ENCODE assay signal across 9 mouse cellular contexts in genomic region chr14:79394564-79394963, GRCm38 (mm10). TPM values are rescaled to one million over a fixed set of nuclear protein-coding genes. Genes with fewer than 3 reads are reported as not detected.
DNase-seq lines count a peak whose midpoint lies in the region; ATAC-seq and TF ChIP-seq lines count a peak whose summit lies in the region.
"Had no signal": no experiment of that assay in that cellular context is flagged by ENCODE, and none has a peak within 500 bp of the region (broad histone marks: within the 10 kb centered on the region; RNA-seq: fewer than 3 reads in every experiment).

No protein-coding gene starts in this region.

- TF ChIP-seq CTCF in layer of hippocampus, adult 2 months (conservative IDR thresholded peaks at IDR 0.05), result peak; percentile 74

- H3K27ac ChIP-seq in layer of hippocampus, adult 2 months, result no peak overlapping the region
- H3K27ac ChIP-seq in limb, embryonic 11.5 days (replicated peaks; ENCODE audit: low read depth, low read length), result no peak overlapping the region
- H3K27ac ChIP-seq: heart, embryonic 13.5 days had no signal

- no peaks in the 10 kb centered on the region for H3K27me3 ChIP-seq in limb, embryonic 11.5 days (ENCODE audit: control insufficient read depth, insufficient read depth, low read length)
- H3K27me3 ChIP-seq: heart, embryonic 13.5 days had no signal

- DNase-seq in layer of hippocampus, adult 2 months (ENCODE audit: low spot score in 2 of 2), result no peak
- no peak for DNase-seq in layer of hippocampus, adult 18-20 months (ENCODE audit: low spot score in 2 of 2)
- DNase-seq in Muller cell, postnatal 12 days (ENCODE audit: inconsistent ontology term), result peak; percentile 69
- peak; percentile 81 for DNase-seq in embryo, embryonic 10.5 days (ENCODE audit: low spot score)
- peak; percentile 57 for DNase-seq in limb, embryonic 11.5 days (ENCODE audit: low spot score)
- DNase-seq in spleen, postnatal 10 days (ENCODE audit: low spot score in 2 of 2), result peak; percentile 46 to 64
- DNase-seq in right cerebral cortex, postnatal 10 days (ENCODE audit: low spot score in 2 of 2), result no peak
- no peak for DNase-seq in ovary, adult 18-20 months (ENCODE audit: low spot score)

- no peak overlapping the region for H3K4me2 ChIP-seq in limb, embryonic 11.5 days (ENCODE audit: low read depth, severe bottlenecking)
- H3K4me2 ChIP-seq: heart, embryonic 13.5 days had no signal

- no peaks in the 10 kb centered on the region for H3K9me3 ChIP-seq in limb, embryonic 11.5 days (ENCODE audit: control insufficient read depth, low read length)
- H3K9me3 ChIP-seq: heart, embryonic 13.5 days had no signal

- no peak for ATAC-seq in limb, embryonic 11.5 days (ENCODE audit: insufficient number of reproducible peaks, low FRiP score, low TSS enrichment, low read depth)

- no peak overlapping the region for H3K4me3 ChIP-seq in layer of hippocampus, adult 2 months
- H3K4me3 ChIP-seq in limb, embryonic 11.5 days (ENCODE audit: low read depth, low read length), result no peak overlapping the region
- H3K4me3 ChIP-seq: heart, embryonic 13.5 days had no signal

- H3K36me3 ChIP-seq in limb, embryonic 11.5 days (ENCODE audit: control insufficient read depth, insufficient read depth, low read length), result no peaks in the 10 kb centered on the region

- no peaks in the 10 kb centered on the region for H3K4me1 ChIP-seq in limb, embryonic 11.5 days (ENCODE audit: control insufficient read depth, insufficient read depth, low read length)

- no peak overlapping the region for H3K9ac ChIP-seq in limb, embryonic 11.5 days (ENCODE audit: low read length)
- H3K9ac ChIP-seq: heart, embryonic 13.5 days had no signal

RNA-seq across cellular contexts. Expression of gene Mtrf1, which starts 3.0 kb away (rescaled TPM):
- 1 to 10 TPM; 6.0 to 6.2 TPM for total RNA-seq in layer of hippocampus, adult 2 months (2021)
- total RNA-seq in layer of hippocampus, adult 18-20 months (2021), result 1 to 10 TPM; 5.5 to 6.8 TPM
- polyA plus RNA-seq in limb, embryonic 11.5 days (2014; fragmentation: Nextera tagmentation; extraction: Ambion mirVana), result 9.0 and 9.9 TPM in 2 replicates

RNA-seq across cellular contexts. Expression of gene Naa16, which starts 4.0 kb away (rescaled TPM):
- total RNA-seq in layer of hippocampus, adult 2 months (2021), result 10 to 100 TPM; 13.5 to 15.2 TPM
- 10 to 100 TPM; 12.4 to 13.8 TPM for total RNA-seq in layer of hippocampus, adult 18-20 months (2021)
- 49.1 and 51.5 TPM in 2 replicates for polyA plus RNA-seq in limb, embryonic 11.5 days (2014; fragmentation: Nextera tagmentation; extraction: Ambion mirVana)

RNA-seq across cellular contexts. Expression of gene Kbtbd7, which starts 31.7 kb away (rescaled TPM):
- 10 to 100 TPM; 39.9 to 44.0 TPM for total RNA-seq in layer of hippocampus, adult 2 months (2021)
- total RNA-seq in layer of hippocampus, adult 18-20 months (2021), result 10 to 100 TPM; 42.9 to 48.0 TPM
- polyA plus RNA-seq in limb, embryonic 11.5 days (2014; fragmentation: Nextera tagmentation; extraction: Ambion mirVana), result 18.7 and 20.8 TPM in 2 replicates

RNA-seq across cellular contexts. Expression of gene Kbtbd6, which starts 57.1 kb away (rescaled TPM):
- total RNA-seq in layer of hippocampus, adult 2 months (2021), result 1 to 10 TPM in 1 of 2 experiments, under 1 TPM in 1; 0.91 to 1.2 TPM
- 1 to 10 TPM; 1.2 to 1.3 TPM for total RNA-seq in layer of hippocampus, adult 18-20 months (2021)
- 5.8 and 7.3 TPM in 2 replicates for polyA plus RNA-seq in limb, embryonic 11.5 days (2014; fragmentation: Nextera tagmentation; extraction: Ambion mirVana)

Comparison
In these comparisons a context has a peak if more than half of its experiments do, and no peak if none do; other contexts are left out.
1. DNase-seq: peak in Muller cell, postnatal 12 days (single experiment), embryo, embryonic 10.5 days (single experiment), limb, embryonic 11.5 days (single experiment) and spleen, postnatal 10 days (2 of 2); none in layer of hippocampus, adult 2 months (0 of 2), layer of hippocampus, adult 18-20 months (0 of 2), right cerebral cortex, postnatal 10 days (0 of 2) and ovary, adult 18-20 months (single experiment).